Comparison of ENCODE assay signal across 8 mouse cellular contexts in genomic region chr11:62603312-62604056, GRCm38 (mm10). TPM values are rescaled to one million over a fixed set of nuclear protein-coding genes. Genes with fewer than 3 reads are reported as not detected.
A peak's percentile ranks its signal among the peaks of the same experiment; 100 is the strongest.
DNase-seq lines count a peak whose midpoint lies in the region; ATAC-seq and TF ChIP-seq lines count a peak whose summit lies in the region.

No protein-coding gene starts in this region.

- H3K9ac ChIP-seq in heart, embryonic 13.5 days, result peak overlapping the region; percentile 97
- peak overlapping the region; percentile 79 for H3K9ac ChIP-seq in kidney, postnatal 0 days (ENCODE audit: low read depth, low read length)
- peak overlapping the region; percentile 84 for H3K9ac ChIP-seq in midbrain, embryonic 12.5 days (replicated peaks)

- no peak for TF ChIP-seq POLR2A in testis, adult 2 months (IDR thresholded peaks at IDR 0.05; ENCODE audit: control insufficient read depth, low read depth, low read length)

- WGBS in heart, embryonic 13.5 days, result under 1% methylated on average over 13 of the region's 13 CpGs
- 1% methylated on average over 13 of the region's 13 CpGs for WGBS in kidney, postnatal 0 days
- under 1% methylated on average over 13 of the region's 13 CpGs for WGBS in midbrain, embryonic 12.5 days

- no peaks in the 10 kb centered on the region for H3K27me3 ChIP-seq in testis, adult 2 months (ENCODE audit: control insufficient read depth, insufficient read depth, low read length)
- no peaks in the 10 kb centered on the region for H3K27me3 ChIP-seq in heart, embryonic 13.5 days (replicated peaks)
- H3K27me3 ChIP-seq in kidney, postnatal 0 days (ENCODE audit: insufficient read depth, low read length), result no peaks in the 10 kb centered on the region
- no peaks in the 10 kb centered on the region for H3K27me3 ChIP-seq in midbrain, embryonic 12.5 days

- peaks cover 2% of the 10 kb centered on the region; the same call in 1 of the 2 replicates for H3K4me1 ChIP-seq in testis, adult 2 months (ENCODE audit: control insufficient read depth, insufficient read depth, low read length)
- H3K4me1 ChIP-seq in heart, embryonic 13.5 days, result peaks cover 50% of the 10 kb centered on the region
- H3K4me1 ChIP-seq in kidney, postnatal 0 days (replicated peaks; ENCODE audit: insufficient read depth, low read length), result 0 out of 2 replicates have a peak, but pooled peaks cover 6% of the 10 kb centered on the region
- peaks cover 39% of the 10 kb centered on the region for H3K4me1 ChIP-seq in midbrain, embryonic 12.5 days

- H3K9me3 ChIP-seq in heart, embryonic 13.5 days, result no peaks in the 10 kb centered on the region
- H3K9me3 ChIP-seq in kidney, postnatal 0 days (replicated peaks; ENCODE audit: low read length), result no peaks in the 10 kb centered on the region
- no peaks in the 10 kb centered on the region for H3K9me3 ChIP-seq in midbrain, embryonic 12.5 days

- H3K4me2 ChIP-seq in heart, embryonic 13.5 days, result peak overlapping the region; percentile 77
- H3K4me2 ChIP-seq in kidney, postnatal 0 days (ENCODE audit: low read length), result peak overlapping the region; percentile 67
- peak overlapping the region; percentile 88 for H3K4me2 ChIP-seq in midbrain, embryonic 12.5 days (replicated peaks)

- TF ChIP-seq CTCF in testis, adult 2 months (IDR thresholded peaks at IDR 0.05; ENCODE audit: control insufficient read depth, insufficient read depth, insufficient replicate concordance, low read depth, low read length), result no peak
- peak; percentile 60 for TF ChIP-seq CTCF in kidney, postnatal 0 days (IDR thresholded peaks at IDR 0.05; ENCODE audit: low read depth)

- ATAC-seq in heart, embryonic 13.5 days (ENCODE audit: extremely low read depth, insufficient number of reproducible peaks, low FRiP score, low TSS enrichment), result peak; percentile 5; the same call in 1 of the 2 replicates
- ATAC-seq in kidney, postnatal 0 days (replicated peaks; ENCODE audit: low FRiP score, low read depth), result no peak
- no peak for ATAC-seq in midbrain, embryonic 12.5 days (ENCODE audit: low FRiP score, low read depth)

- H3K4me3 ChIP-seq in testis, adult 2 months (ENCODE audit: control insufficient read depth, low read depth, low read length), result peak overlapping the region; percentile 99
- peak overlapping the region; percentile 78 for H3K4me3 ChIP-seq in heart, embryonic 13.5 days
- peak overlapping the region; percentile 69 for H3K4me3 ChIP-seq in kidney, postnatal 0 days (replicated peaks; ENCODE audit: low read depth, low read length)
- H3K4me3 ChIP-seq in midbrain, embryonic 12.5 days, result peak overlapping the region; percentile 72

- no peak for DNase-seq in testis, postnatal 10 days (ENCODE audit: low spot score)
- DNase-seq in cerebellum, adult 9-11 months, result peak; percentile 52
- peak; percentile 59 for DNase-seq in kidney, postnatal 0 days (ENCODE audit: low spot score)
- peak; percentile 35 for DNase-seq in yolk sac, embryonic 10.5 days (ENCODE audit: low spot score)
- no peak for DNase-seq in urinary bladder, postnatal 14 days (ENCODE audit: low spot score)

- H3K27ac ChIP-seq in testis, adult 2 months (ENCODE audit: control insufficient read depth, insufficient read depth, low read depth, low read length), result peak overlapping the region; percentile 98
- peak overlapping the region; percentile 92 for H3K27ac ChIP-seq in heart, embryonic 13.5 days (replicated peaks)
- peak overlapping the region; percentile 85 for H3K27ac ChIP-seq in kidney, postnatal 0 days
- H3K27ac ChIP-seq in midbrain, embryonic 12.5 days (replicated peaks), result peak overlapping the region; percentile 87

- H3K36me3 ChIP-seq in testis, adult 2 months (ENCODE audit: control insufficient read depth, insufficient read depth, low read length), result peaks cover 4% of the 10 kb centered on the region
- peaks cover 51% of the 10 kb centered on the region for H3K36me3 ChIP-seq in heart, embryonic 13.5 days
- peaks cover 22% of the 10 kb centered on the region for H3K36me3 ChIP-seq in kidney, postnatal 0 days (ENCODE audit: insufficient read depth, low read length)
- peaks cover 43% of the 10 kb centered on the region for H3K36me3 ChIP-seq in midbrain, embryonic 12.5 days

RNA-seq across cellular contexts. Expression of gene Trpv2, which starts 29.2 kb away (rescaled TPM):
- 0.67 and 0.97 TPM in 2 replicates for polyA plus RNA-seq in testis, adult 2 months (2012; rRNA removed)
- 3.4 and 4.7 TPM in 2 replicates for polyA plus RNA-seq in heart, embryonic 13.5 days (2015; fragmentation: Nextera tagmentation; extraction: Ambion mirVana)
- polyA plus RNA-seq in kidney, postnatal 0 days (2015; fragmentation: Nextera tagmentation; extraction: Ambion mirVana), result 1.7 and 2.4 TPM in 2 replicates
- 10.9 and 12.7 TPM in 2 replicates for polyA plus RNA-seq in midbrain, embryonic 12.5 days (2016; fragmentation: Nextera tagmentation; extraction: Ambion mirVana)

RNA-seq across cellular contexts. Expression of gene Lrrc75a, which starts 44.8 kb away (rescaled TPM):
- 6.8 and 8.0 TPM in 2 replicates for polyA plus RNA-seq in testis, adult 2 months (2012; rRNA removed)
- polyA plus RNA-seq in heart, embryonic 13.5 days (2015; fragmentation: Nextera tagmentation; extraction: Ambion mirVana), result 14.3 and 17.0 TPM in 2 replicates
- polyA plus RNA-seq in kidney, postnatal 0 days (2015; fragmentation: Nextera tagmentation; extraction: Ambion mirVana), result 12.6 and 14.8 TPM in 2 replicates
- 12.8 and 16.6 TPM in 2 replicates for polyA plus RNA-seq in midbrain, embryonic 12.5 days (2016; fragmentation: Nextera tagmentation; extraction: Ambion mirVana)

RNA-seq across cellular contexts. Expression of gene Mmgt2, which starts 45.0 kb away (rescaled TPM):
- polyA plus RNA-seq in testis, adult 2 months (2012; rRNA removed), result 5.2 and 8.6 TPM in 2 replicates
- polyA plus RNA-seq in heart, embryonic 13.5 days (2015; fragmentation: Nextera tagmentation; extraction: Ambion mirVana), result 42.8 and 53.9 TPM in 2 replicates
- 70.8 and 73.1 TPM in 2 replicates for polyA plus RNA-seq in kidney, postnatal 0 days (2015; fragmentation: Nextera tagmentation; extraction: Ambion mirVana)
- 36.4 and 39.9 TPM in 2 replicates for polyA plus RNA-seq in midbrain, embryonic 12.5 days (2016; fragmentation: Nextera tagmentation; extraction: Ambion mirVana)

RNA-seq across cellular contexts. Expression of gene Ubb, which starts 52.5 kb away (rescaled TPM):
- 5,144 and 5,757 TPM in 2 replicates for polyA plus RNA-seq in testis, adult 2 months (2012; rRNA removed)
- polyA plus RNA-seq in heart, embryonic 13.5 days (2015; fragmentation: Nextera tagmentation; extraction: Ambion mirVana), result 2,701 and 2,883 TPM in 2 replicates
- 2,759 and 3,018 TPM in 2 replicates for polyA plus RNA-seq in kidney, postnatal 0 days (2015; fragmentation: Nextera tagmentation; extraction: Ambion mirVana)
- polyA plus RNA-seq in midbrain, embryonic 12.5 days (2016; fragmentation: Nextera tagmentation; extraction: Ambion mirVana), result 3,778 and 3,810 TPM in 2 replicates

Comparison
In these comparisons a context has a peak if more than half of its experiments do, and no peak if none do; other contexts are left out.
1. DNase-seq: peak in cerebellum, adult 9-11 months (single experiment), kidney, postnatal 0 days (single experiment) and yolk sac, embryonic 10.5 days (single experiment); none in testis, postnatal 10 days (single experiment) and urinary bladder, postnatal 14 days (single experiment).
2. Peak in every context shown above with its lines, with median percentiles within 50 percentile points of each other: H3K27ac ChIP-seq, H3K4me3 ChIP-seq, H3K4me2 ChIP-seq and H3K9ac ChIP-seq.